Mouse (Mus musculus) CH12.LX (cell line): ENCODE measurements at regions not wholly inside any gene's neighbourhood (a gene's known extent, or its start where the extent isn't known, plus 50 kb on each side); places are given as distances from the start of the nearest gene placed in this dataset.

Experiments
- DNase-seq: peaks from one replicate; pipeline ENCODE4 v3.0.0-alpha.2; 2013; ENCODE audit errors: extremely low read depth
- H3K27ac ChIP-seq: 2 replicates; pipeline ENCODE4 v1.5.1; 2012; ENCODE audit warnings: low read depth, mild to moderate bottlenecking, control low read depth, moderate library complexity; ENCODE audit not compliant: insufficient read depth
- H3K27me3 ChIP-seq: replicated peaks from 2 replicates; pipeline ENCODE3; 2012; ENCODE audit warnings: inconsistent platforms
- H3K36me3 ChIP-seq, 2 experiments: replicated peaks in 1 of 2; 2 replicates each; pipeline versions ENCODE3 to v1.6.1; 2012; ENCODE audit warnings: inconsistent platforms in 1 of 2, low read length in 1 of 2, mild to moderate bottlenecking in 1 of 2, mixed read lengths in 1 of 2, moderate library complexity in 1 of 2; ENCODE audit not compliant: control insufficient read depth in 1 of 2, insufficient read depth in 1 of 2
- H3K4me1 ChIP-seq, 2 experiments: 2 replicates each; pipeline ENCODE4 v1.6.1; 2012; ENCODE audit warnings: inconsistent platforms in 1 of 2, moderate library complexity in 1 of 2; ENCODE audit not compliant: insufficient read depth in 2 of 2, control insufficient read depth in 1 of 2
- H3K4me2 ChIP-seq: 2 replicates; pipeline ENCODE4 v1.6.1; 2012; ENCODE audit warnings: low read depth, mild to moderate bottlenecking, control low read depth; ENCODE audit not compliant: poor library complexity, insufficient read depth, severe bottlenecking
- H3K4me3 ChIP-seq, 3 experiments: fragments of 150-350 bp in 1 of 3; sonication (generic) in 1 of 3; replicated peaks in 1 of 3; 2 replicates each; pipeline versions ENCODE3 to v1.5.1; 2011 to 2012; ENCODE audit warnings: low read depth in 2 of 3, low read length in 2 of 3, mild to moderate bottlenecking in 2 of 3, moderate library complexity in 2 of 3, control low read depth in 1 of 3, improper control_type of control experiment in 1 of 3, inconsistent platforms in 1 of 3, mixed read lengths in 1 of 3; ENCODE audit not compliant: poor library complexity in 1 of 3
- H3K79me2 ChIP-seq: replicated peaks from 2 replicates; pipeline ENCODE4 v1.6.1; 2012; ENCODE audit warnings: mild to moderate bottlenecking, moderate library complexity; ENCODE audit not compliant: control insufficient read depth, poor library complexity, insufficient read depth, severe bottlenecking; ENCODE audit errors: extremely low read depth
- H3K9ac ChIP-seq: 2 replicates; pipeline ENCODE4 v1.6.1; 2012; ENCODE audit warnings: low read depth, mild to moderate bottlenecking, control low read depth, moderate library complexity; ENCODE audit not compliant: insufficient read depth
- H3K9me3 ChIP-seq: replicated peaks from 2 replicates; pipeline ENCODE3; 2012; ENCODE audit warnings: low read length, inconsistent platforms, mixed read lengths
- BHLHE40 ChIP-seq: IDR thresholded peaks from 2 replicates; pipeline ENCODE4 v1.6.1; 2011; ENCODE audit warnings: mild to moderate bottlenecking, low read depth, low read length, improper control_type of control experiment
- CTCF ChIP-seq, 2 experiments: IDR thresholded peaks in 1 of 2; conservative IDR thresholded peaks in 1 of 2; 2 replicates each; pipeline ENCODE4 v1.5.1; 2011 to 2012; ENCODE audit warnings: low read depth in 2 of 2, low read length in 2 of 2, improper control_type of control experiment in 1 of 2, inconsistent platforms in 1 of 2, mild to moderate bottlenecking in 1 of 2, moderate library complexity in 1 of 2
- E2F4 ChIP-seq: IDR thresholded peaks from 2 replicates; pipeline ENCODE4 v1.6.1; 2011; ENCODE audit warnings: low read depth, low read length, improper control_type of control experiment; ENCODE audit not compliant: insufficient replicate concordance
- ELF1 ChIP-seq: IDR thresholded peaks from 2 replicates; pipeline ENCODE4 v1.6.1; 2014; ENCODE audit warnings: low read depth, mild to moderate bottlenecking, inconsistent platforms, low read length, improper control_type of control experiment
- ETS1 ChIP-seq: conservative IDR thresholded peaks from 2 replicates; pipeline ENCODE4 v1.6.1; 2012; ENCODE audit warnings: low read depth, mild to moderate bottlenecking, inconsistent platforms, low read length, improper control_type of control experiment, moderate library complexity
- HCFC1 ChIP-seq: IDR thresholded peaks from 2 replicates; pipeline ENCODE4 v1.6.1; 2012; ENCODE audit warnings: low read depth, mild to moderate bottlenecking, inconsistent platforms, low read length, improper control_type of control experiment
- JUN ChIP-seq: IDR thresholded peaks from 2 replicates; pipeline ENCODE4 v1.6.1; 2011; ENCODE audit warnings: low read depth, mild to moderate bottlenecking, low read length, improper control_type of control experiment, moderate library complexity; ENCODE audit not compliant: insufficient read depth
- MEF2A ChIP-seq: IDR thresholded peaks from 2 replicates; pipeline ENCODE4 v1.6.1; 2014; ENCODE audit warnings: low read depth, mild to moderate bottlenecking, inconsistent platforms, low read length, improper control_type of control experiment, borderline replicate concordance
- MXI1 ChIP-seq: IDR thresholded peaks from 2 replicates; pipeline ENCODE4 v1.6.1; 2011; ENCODE audit warnings: mild to moderate bottlenecking, low read depth, low read length, improper control_type of control experiment
- NRF1 ChIP-seq: IDR thresholded peaks from 2 replicates; pipeline ENCODE4 v1.6.1; 2014; ENCODE audit warnings: low read depth, mild to moderate bottlenecking, inconsistent platforms, low read length, improper control_type of control experiment, moderate library complexity
- PAX5 ChIP-seq: IDR thresholded peaks from 2 replicates; pipeline ENCODE4 v1.6.1; 2012; ENCODE audit warnings: low read length, inconsistent platforms, mixed read lengths
- POLR2AphosphoS2 ChIP-seq: IDR thresholded peaks from 2 replicates; pipeline ENCODE4 v1.6.1; 2011; ENCODE audit warnings: low read depth, low read length, improper control_type of control experiment
- RAD21 ChIP-seq: IDR thresholded peaks from 2 replicates; pipeline ENCODE4 v1.6.1; 2011; ENCODE audit warnings: low read depth, mild to moderate bottlenecking, low read length, improper control_type of control experiment, moderate library complexity
- SIN3A ChIP-seq: IDR thresholded peaks from 2 replicates; pipeline ENCODE4 v1.6.1; 2012; ENCODE audit warnings: low read length, improper control_type of control experiment, inconsistent platforms
- SMC3 ChIP-seq: IDR thresholded peaks from 2 replicates; pipeline ENCODE4 v1.6.1; 2011; ENCODE audit warnings: low read depth, low read length, improper control_type of control experiment
- TBP ChIP-seq: conservative IDR thresholded peaks from 2 replicates; pipeline ENCODE4 v1.6.1; 2011; ENCODE audit warnings: low read depth, low read length, improper control_type of control experiment
- USF2 ChIP-seq: conservative IDR thresholded peaks from 2 replicates; pipeline ENCODE4 v1.6.1; 2011; ENCODE audit warnings: low read depth, low read length, improper control_type of control experiment
- ZKSCAN1 ChIP-seq: IDR thresholded peaks from 2 replicates; pipeline ENCODE4 v1.6.1; 2012; ENCODE audit warnings: low read depth, inconsistent platforms, low read length, improper control_type of control experiment, borderline replicate concordance
- dilution Hi-C: fragments of 300-500 bp; cut with MboI; formaldehyde crosslinking; loops from 2 replicates; pipeline ENCODE4 v1.14.3; 2020; ENCODE audit warnings: low sequenced_read_pairs; ENCODE audit not compliant: extremely low pct_unique_long_range_greater_than_20kb, extremely low pct_ligation_motif_present
- in situ Hi-C: fragments of 300-500 bp; cut with MboI; formaldehyde crosslinking; loops from 3 replicates; pipeline ENCODE4 v1.14.3; 2019; ENCODE audit warnings: low sequenced_read_pairs, low pct_ligation_motif_present, low pct_unique_long_range_greater_than_20kb, mixed read lengths

DNA sequence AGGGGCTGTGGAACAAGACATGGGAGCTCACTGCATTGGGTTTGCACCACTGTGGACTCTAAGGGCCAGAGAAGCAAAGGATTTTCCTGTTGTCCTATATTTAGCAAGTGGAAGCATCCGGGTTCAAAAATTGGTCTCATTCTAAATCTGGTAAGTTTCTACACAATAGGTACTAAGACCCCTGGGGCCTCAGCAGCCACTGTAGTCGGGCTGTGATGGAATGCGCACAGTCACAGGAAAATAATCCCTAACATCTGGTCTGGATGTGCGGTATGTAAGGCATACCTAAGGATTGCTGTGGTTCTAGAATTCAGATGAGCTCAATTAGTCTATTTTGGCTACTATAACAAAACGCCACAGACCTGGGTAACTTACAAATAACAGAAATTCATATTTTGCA lies 74.4 kb upstream of the Spata13 start:
- Histone ChIP-seq H3K9ac (no peak overlapping the region), H3K4me2 (no peak overlapping the region), H3K4me3 (no peak overlapping the region), H3K36me3 (no peaks in the 10 kb centered on the region), H3K4me1 (peaks cover 0 to 17% of the 10 kb centered on the region in 2 experiments; a peak in 1 of 4 replicates), H3K27ac (no peak overlapping the region), H3K27me3 (no peaks in the 10 kb centered on the region), H3K79me2 (no peaks in the 10 kb centered on the region), H3K9me3 (no peaks in the 10 kb centered on the region)
- dilution Hi-C loops (no loop called here), in situ Hi-C loops (no loop called here)
- no peak for DNase-seq
- TF ChIP-seq ZKSCAN1 (no peak), PAX5 (no peak), E2F4 (no peak), ETS1 (no peak), POLR2AphosphoS2 (no peak), ELF1 (no peak), BHLHE40 (no peak), JUN (no peak), HCFC1 (no peak)

DNA sequence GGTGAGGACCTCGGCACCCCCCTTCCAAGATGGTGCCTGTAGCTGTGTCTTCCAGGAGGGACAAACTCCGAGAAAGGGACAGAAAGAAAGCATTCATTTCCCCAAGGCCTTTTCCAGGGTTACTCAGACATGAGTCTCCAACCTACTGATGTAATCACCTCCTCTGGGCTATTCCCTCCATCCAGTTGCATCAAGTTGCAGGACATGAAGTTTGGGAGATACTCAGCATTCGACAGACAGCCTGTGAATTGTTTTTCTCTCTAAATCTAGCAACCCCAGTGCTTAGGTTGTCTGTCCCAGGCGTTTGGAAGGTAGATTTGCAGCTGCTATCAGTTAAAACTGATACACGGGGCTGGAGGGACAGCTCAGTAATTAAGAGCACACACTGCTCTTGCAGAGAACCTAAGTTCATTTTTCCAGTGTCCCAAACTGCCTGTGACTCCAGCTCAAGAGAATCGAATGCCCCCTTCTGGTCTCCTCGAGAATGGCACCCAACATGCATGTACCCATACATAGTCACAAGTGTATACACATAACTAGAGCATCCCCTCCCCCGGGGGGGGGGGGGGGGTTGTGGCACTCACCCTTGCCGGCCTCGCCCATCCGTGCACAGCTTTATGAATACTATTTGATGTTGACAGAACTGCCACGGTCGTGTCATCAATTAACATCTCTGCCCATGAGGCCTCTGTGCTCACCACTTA lies 73.8 kb upstream of the Spata13 start:
- Histone ChIP-seq H3K9ac (no peak overlapping the region), H3K27ac (no peak overlapping the region), H3K27me3 (no peaks in the 10 kb centered on the region), H3K9me3 (no peaks in the 10 kb centered on the region), H3K79me2 (no peaks in the 10 kb centered on the region), H3K4me1 (peaks cover 0 to 17% of the 10 kb centered on the region in 2 experiments; a peak in 1 of 4 replicates), H3K36me3 (no peaks in the 10 kb centered on the region), H3K4me3 (no peak overlapping the region), H3K4me2 (no peak overlapping the region)
- no peak for TF ChIP-seq MEF2A
- no peak for TF ChIP-seq ETS1
- TF ChIP-seq TBP: no peak
- TF ChIP-seq MXI1: no peak
- TF ChIP-seq PAX5: no peak
- no peak for TF ChIP-seq USF2
- TF ChIP-seq SIN3A: no peak
- TF ChIP-seq SMC3: peak; percentile 41
- TF ChIP-seq RAD21: peak; percentile 17
- no peak for TF ChIP-seq HCFC1
- peak in 1 of 2 experiments; percentile 54; a peak in 2 of 4 replicates for TF ChIP-seq CTCF (conservative IDR thresholded peaks at IDR 0.05 in 1 of 2, IDR thresholded peaks at IDR 0.05 in 1 of 2; ENCODE audit: low read depth in 2 of 2, low read length in 2 of 2)
- TF ChIP-seq NRF1: no peak
- no peak for TF ChIP-seq POLR2AphosphoS2
- DNase-seq: peak; percentile 24
- in situ Hi-C loops: no loop called here
- dilution Hi-C loops: no loop called here
